Mouse (Mus musculus) bone marrow, adult 2 months (tissue): ENCODE measurements around the gene Il17a.

Experiments
- CTCF ChIP-seq: fragments of 200-500 bp; IDR thresholded peaks from 2 replicates; pipeline ENCODE4 v1.5.1; 2011; ENCODE audit warnings: low read length, control low read depth; ENCODE audit not compliant: control insufficient read depth, insufficient read depth
- POLR2A ChIP-seq: fragments of 200-500 bp; IDR thresholded peaks from 2 replicates; pipeline ENCODE4 v1.6.1; 2011; ENCODE audit warnings: low read depth, mild to moderate bottlenecking, control low read depth, low read length, borderline replicate concordance; ENCODE audit not compliant: control insufficient read depth

DNA sequence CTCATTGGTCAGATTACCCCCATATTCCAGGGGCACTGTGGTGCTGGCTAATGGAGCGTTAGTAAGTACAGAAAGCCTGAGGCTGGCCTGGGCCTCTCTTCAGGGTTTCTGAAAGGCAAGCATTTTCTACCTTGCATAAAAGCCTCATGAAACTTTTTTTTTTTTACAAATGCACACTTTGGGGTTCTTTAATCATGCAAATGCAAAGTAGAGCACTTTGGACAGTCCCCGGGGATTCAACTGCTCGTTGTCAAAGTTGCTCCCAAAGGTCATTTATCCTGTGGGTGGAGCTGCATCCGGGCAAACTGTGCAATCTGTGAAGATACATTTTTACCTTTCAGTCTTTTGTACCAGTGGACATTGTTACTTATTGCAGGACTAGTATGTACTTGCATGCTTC lies 30.7 kb downstream of the Il17a start:
- TF ChIP-seq CTCF (no peak), POLR2A (no peak)
